Mouse (Mus musculus): Measurements from ENCODE around the gene Zfp706. TPM values are rescaled to one million over a fixed set of nuclear protein-coding genes. Genes with fewer than 3 reads are reported as not detected.

The Zfp706 gene
- polyA plus RNA-seq (2021; fragmentation: Nextera tagmentation) = 193 and 268 TPM in 2 replicates
- long read RNA-seq, experiment 1, full-length matches to known transcripts = 1,753 of 1,792 reads
- long read RNA-seq, experiment 1, partial matches to known transcripts = 10 of 1,792 reads
- long read RNA-seq, experiment 1, other reads (novel, unspliced or antisense) = 29 of 1,792 reads
- long read RNA-seq, experiment 2, full-length matches to known transcripts = 385 of 435 reads
- long read RNA-seq, experiment 2, partial matches to known transcripts = 3 of 435 reads
- long read RNA-seq, experiment 2, other reads (novel, unspliced or antisense) = 47 of 435 reads

DNA sequence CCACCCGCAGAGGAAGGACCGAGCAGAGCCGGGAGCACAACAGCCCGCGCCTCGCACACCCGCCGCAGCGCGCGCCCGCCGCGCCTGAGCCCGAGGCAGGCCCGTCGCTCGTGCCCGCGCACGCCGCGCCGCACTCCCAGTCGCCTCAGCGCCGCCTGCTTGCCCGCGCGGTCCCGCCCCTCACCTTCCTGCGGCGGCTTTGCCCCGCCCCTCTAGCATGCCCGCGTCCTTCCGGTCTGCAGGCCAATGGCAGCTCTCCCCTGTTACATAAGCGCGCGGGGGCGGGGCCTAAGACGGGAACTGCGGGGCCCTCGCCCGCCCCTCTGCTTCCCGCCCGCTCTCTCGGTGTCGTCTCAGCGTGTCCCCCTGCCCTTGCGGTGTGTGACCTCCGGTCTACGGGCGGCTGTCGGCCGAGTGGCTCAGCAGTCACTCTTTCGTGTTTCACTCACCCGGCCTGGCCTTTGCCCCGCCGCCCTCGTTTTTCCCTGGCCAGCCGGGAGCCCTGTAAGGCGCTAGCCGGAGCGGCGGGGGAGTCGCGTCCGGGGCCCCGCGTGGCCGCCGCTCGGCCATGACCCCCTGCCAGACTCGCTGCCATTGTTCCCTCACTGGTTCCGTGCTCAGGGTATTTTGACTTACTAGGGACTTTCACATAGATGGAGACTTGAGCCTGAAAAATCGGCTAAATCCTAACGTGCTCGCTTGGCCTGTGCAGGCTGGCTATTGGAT is at the start of gene Zfp706:
Gene Zfp706, minus strand, starts transcription at position 541 of the 726 bp plus-strand sequence.

